Mouse (Mus musculus) ovary, postnatal 36 days (tissue): ENCODE measurements around the gene Gpx5.

Experiments used
- DNase-seq: peaks from one replicate; pipeline ENCODE4 v3.0.0; 2022; ENCODE audit warnings: low spot score, mixed read lengths

The Gpx5 gene

GRCm38 (mm10) chr13:21292631-21293030 lies at the start of gene Gpx5:
Gene Gpx5 (minus strand): TSS chr13:21292731.
- no peak for DNase-seq

GRCm38 (mm10) chr13:21327424-21327823 lies 34.9 kb upstream of the Gpx5 start:
- no peak for DNase-seq

GRCm38 (mm10) chr13:21326657-21327211 lies 34.2 kb upstream of the Gpx5 start:
- DNase-seq = peak; percentile 77

DNA sequence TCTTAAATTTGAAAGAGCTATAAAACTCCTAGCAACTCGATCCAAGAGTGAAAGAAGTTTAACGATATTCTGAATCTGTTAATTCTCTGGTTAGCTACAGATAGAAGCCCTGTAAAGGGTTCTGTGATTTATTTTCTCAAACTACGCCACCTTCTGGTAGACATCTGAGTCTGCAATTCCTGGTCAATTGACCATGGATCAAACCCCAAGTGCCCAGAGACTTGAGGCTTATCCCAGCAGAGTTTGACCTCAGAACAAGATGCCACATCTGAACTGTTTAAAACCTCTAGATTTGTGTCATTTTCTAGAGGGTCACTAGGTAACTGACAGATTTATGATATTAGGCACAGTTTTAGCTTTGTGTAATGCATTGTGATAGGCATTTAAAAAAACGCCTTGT lies 33.7 kb upstream of the Gpx5 start:
- no peak for DNase-seq

DNA sequence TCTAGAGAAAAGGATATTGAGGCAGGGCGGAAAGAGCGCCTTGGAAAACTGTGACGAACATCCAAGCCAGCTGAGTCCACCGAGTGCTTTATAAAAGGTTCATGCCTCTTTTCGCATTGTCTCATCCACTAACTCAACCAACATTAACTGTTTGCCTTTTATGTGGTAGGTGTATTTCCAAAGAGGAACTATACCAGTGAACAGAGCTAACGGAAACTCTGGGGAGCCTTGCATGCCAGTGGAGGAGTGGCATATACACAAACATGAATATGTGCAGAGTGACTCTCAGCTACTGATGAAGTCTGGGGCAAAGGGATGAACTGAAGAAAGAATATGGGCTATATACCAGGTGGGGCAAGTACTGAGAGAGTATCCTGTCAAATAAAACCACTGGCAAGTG lies 30.9 kb upstream of the Gpx5 start:
- no peak for DNase-seq

DNA sequence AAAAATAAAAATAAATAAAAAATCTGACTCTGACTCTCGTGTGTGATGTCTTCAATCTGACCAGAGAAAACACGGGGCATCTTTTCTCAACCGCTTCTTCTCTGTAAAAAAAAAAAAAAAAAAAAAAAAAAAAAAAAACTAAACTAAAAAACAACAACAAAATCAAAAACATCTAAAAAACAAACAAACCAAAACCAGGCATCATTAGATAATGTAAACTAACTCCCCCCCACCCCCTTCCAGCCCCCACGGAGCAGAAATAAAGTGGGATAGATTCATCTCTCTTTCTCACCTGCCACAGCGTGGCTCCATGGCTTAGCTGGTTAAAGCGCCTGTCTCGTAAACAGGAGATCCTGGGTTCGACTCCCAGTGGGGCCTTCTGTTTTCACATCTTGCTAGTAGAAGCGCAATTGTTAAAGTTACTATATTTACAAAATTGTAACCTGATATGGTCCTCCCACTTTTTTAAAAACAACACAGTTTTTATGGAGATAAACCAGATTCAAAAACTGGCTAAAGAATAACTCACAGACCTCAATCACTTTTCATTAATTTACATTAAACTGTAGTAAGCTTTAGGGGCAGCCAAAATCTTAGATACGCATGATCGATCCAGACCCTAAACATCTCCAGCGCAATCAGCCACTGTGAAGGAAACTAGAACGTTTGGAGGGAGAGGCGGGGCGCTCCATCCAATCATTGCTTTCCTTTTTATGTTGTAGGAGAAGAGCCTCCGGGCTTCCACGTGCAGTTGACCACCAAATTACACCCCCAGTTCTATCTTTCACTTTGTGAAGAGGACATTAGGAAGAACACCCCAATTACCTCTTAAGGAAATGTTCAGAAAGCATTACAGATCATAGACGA lies 30.2 kb upstream of the Gpx5 start:
- DNase-seq = no peak

GRCm38 (mm10) chr13:21321890-21322494 lies 29.5 kb upstream of the Gpx5 start:
- no peak for DNase-seq

- DNase-seq = no peak
Measured at GRCm38 (mm10) chr13:21320262-21320661, 27.7 kb upstream of the Gpx5 start.

- DNase-seq = no peak
Measured at GRCm38 (mm10) chr13:21313903-21314302, 21.4 kb upstream of the Gpx5 start.

DNA sequence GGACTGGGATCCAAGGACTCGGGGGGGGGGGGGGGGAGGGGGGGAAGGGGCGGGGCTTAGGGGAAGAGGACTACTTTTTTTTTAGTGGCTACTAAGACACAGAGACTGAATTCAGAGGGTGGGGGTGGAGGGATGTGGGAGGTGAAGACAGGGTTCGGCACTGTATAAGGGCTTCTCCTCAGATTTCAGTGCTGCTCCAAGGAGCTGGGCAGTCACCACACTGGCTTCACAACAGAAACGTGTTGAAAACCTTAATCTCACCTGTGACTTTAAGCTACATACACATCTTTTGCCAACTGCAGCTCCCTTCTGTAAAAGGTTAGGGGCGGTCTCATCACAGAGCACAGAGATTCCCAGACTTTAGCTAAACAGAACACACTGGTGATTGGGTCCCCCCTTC lies 20.3 kb upstream of the Gpx5 start:
- DNase-seq = no peak

DNA sequence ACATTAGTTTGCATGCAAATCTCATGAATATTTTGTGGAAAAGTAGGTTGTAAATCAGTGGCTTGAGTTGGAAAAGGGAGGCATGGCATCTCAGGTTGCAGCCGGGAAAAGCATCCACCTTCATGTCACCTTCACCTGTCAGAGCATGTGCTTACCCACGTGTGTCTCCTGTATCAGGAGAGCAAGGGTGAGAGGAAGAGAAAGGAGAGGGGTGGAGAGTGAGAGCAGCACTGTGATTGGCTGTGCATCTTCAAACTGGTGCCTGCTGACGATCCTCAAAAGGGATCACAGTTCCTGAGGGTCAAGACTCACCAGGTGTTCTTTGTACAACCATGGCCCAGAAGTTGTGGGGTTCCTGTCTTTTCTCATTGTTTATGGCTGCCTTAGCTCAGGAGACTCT lies 19.4 kb upstream of the Gpx5 start, which contains the start of gene Gpx6:
Gpx6 (plus strand) TSS at position 200 of the 400 bp plus-strand sequence.
- DNase-seq = no peak

GRCm38 (mm10) chr13:21309788-21310187 lies 17.3 kb upstream of the Gpx5 start:
- DNase-seq = no peak

DNA sequence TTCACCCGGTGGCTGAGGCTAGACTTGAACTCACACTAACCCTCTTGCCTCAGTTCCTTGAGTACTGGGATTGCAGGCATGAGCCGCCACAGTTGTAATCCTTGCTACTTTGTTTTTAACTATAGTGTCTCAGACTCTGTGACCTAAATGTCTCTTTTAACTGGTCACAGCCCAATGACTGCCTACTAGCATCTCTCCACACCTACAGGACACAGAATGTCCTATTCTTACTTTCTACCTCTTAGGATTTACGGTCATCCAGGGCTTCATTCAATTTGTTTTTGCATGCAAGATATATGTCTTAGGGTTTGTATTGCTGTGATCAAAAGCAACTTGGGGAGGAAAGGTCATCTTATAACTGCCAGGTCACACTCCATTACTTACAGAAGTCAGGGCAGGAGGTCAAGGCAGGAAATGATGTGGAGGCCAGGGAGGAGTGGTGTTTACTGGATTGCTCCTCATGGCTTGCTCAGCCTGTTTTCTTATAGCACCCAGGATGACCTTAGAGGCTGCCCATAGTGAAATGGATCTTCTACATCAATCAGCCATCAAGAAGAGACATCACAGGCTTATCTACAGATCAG lies 12.0 kb upstream of the Gpx5 start:
- DNase-seq = no peak

- no peak for DNase-seq
Measured at GRCm38 (mm10) chr13:21298557-21298956, 6.0 kb upstream of the Gpx5 start.

DNA sequence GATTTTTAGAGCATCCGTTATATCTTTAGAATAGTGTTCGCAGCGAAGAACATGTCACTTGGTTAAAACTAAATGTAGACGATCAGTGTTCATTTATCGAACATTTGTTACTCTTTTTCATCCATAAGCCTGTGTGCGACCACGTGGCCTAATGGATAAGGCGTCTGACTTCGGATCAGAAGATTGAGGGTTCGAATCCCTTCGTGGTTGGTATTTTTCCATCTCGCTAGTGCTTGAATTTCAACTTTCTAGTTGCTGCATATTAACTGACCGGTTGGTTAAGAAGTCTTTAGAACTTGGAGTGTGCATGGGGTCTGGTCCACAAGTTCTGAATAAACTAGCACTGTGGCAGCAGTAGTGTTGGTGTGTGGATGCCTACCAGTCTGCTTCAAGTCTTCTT lies 13.0 kb downstream of the Gpx5 start:
- peak; percentile 50 for DNase-seq

- no peak for DNase-seq
Measured at GRCm38 (mm10) chr13:21279076-21279475, 13.5 kb downstream of the Gpx5 start.

DNA sequence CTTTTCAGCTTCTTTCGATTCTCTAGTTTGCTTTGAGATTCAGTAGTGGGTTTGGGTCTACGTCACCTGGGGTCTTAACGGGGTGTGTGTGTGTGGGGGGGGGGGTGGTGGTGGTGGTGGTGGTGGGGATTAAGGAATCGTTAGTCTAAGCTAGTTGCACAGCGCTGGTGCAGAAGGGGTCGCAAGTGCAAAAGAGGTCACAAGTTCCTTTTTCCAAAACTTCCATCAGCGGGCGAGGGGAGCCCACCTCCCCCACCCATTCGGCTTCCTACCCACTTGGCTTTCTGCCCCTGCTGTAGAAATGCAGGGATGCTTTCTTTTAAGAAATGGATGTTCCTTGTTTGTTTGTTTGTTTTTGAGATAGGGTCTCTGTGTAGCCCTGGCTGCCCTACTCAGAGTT lies 16.0 kb downstream of the Gpx5 start:
- no peak for DNase-seq

GRCm38 (mm10) chr13:21275815-21276550 lies 16.5 kb downstream of the Gpx5 start:
- no peak for DNase-seq

DNA sequence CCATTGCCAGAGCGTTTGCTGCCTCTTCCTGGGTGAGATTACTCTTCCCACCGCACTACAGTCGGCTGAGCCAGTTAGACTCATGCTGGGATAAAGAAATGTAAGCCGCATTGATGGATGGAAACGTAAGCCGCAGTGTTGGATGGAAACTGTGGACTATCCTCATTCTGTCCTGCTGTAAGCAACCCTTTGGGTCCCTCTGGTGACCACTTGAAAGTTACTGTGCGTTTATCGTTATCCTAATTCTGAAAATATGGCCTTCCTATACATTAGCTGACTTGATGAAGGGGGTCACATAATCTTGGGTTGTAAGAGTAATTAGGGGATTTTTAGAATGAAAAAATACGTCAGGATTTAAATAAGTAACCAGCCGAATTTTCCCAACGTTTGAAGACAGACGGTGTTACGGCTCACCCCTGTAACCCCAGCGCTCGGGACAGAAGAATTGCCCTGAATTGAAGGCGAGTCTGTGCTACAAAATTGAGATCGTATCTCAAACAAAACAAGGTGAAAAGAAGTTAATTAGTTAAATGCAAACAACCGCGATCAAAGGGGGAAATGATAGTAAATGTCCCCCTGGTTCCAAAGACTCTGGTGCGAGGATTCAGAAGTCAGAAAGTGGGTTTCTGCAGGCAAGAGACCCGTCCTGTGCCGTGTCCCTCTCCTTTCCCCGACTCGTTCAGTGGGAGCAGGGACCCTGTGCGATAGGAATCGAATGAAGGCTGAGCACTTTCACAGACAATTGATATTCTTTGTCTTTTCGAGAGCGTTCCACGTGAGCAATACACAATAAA lies 17.3 kb downstream of the Gpx5 start:
- DNase-seq = no peak

DNA sequence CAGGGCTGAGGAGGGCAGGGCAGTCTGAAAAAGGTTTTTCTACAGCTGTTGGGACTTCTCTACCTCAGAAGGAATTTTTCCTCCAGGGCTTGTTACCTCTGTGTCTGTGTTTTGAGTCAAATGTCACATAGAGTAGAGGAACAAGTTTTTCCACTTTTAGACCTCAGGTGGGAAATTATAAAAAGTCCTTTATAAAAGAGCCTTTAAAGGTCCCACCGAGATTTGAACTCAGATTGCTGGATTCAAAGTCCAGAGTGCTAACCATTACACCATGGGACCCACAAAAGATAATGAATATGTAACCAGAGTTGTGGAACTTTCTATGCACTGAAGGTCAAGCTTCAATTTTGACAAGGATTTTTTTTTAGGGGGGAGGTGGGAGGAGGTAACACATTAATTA lies 24.3 kb downstream of the Gpx5 start:
- no peak for DNase-seq

DNA sequence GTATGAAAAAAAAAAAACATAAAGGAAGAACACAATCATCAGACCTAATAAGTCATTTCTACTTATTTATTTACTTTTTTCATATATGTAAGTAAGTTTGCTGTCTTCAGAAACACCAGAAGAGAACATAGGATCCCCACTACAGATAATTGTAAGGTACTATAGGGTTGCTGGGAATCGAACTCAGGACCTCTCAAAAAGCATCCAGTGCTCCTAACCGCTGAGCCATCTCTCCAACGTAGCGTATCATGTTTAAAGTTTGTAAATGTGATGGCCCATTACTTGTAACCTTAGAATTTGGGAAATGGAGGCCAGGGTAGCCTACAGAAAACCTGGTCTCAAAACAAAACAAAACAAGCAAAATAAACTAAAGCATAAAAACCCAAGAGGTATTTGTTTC lies 25.0 kb downstream of the Gpx5 start:
- DNase-seq = no peak
